Mouse (Mus musculus): Measurements from ENCODE around the gene Cyp4f37. TPM values are rescaled to one million over a fixed set of nuclear protein-coding genes. Genes with fewer than 3 reads are reported as not detected.

Cyp4f37 gene
- total and polyA plus RNA-seq, 3 experiments = 0.05 TPM; not detected in 2

DNA sequence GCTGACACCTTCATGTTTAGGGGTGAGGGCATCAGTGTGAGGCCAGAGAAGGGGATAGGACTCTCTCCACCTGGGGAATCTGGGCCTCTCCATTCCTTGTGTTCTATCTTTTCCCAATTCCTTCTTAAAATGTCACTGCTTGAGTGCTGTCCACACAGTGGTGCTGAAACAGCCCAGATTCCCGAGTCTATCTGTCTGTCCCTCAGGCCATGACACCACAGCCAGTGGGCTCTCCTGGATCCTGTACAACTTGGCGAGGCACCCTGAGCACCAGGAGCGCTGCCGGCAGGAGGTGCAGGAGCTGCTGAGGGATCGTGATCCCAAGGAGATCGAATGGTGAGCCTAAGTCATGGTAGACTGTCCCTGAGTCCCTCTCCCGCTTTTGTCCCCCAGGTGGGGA, 52.9 kb downstream of the Cyp4f37 start:
- Histone ChIP-seq H3K9me3 (replicated peaks) (no peaks in the 10 kb centered on the region), H3K4me3 (ENCODE audit: low read depth, low read length) (no peak overlapping the region), H3K4me1 (ENCODE audit: insufficient read depth, low read depth, low read length) (no peaks in the 10 kb centered on the region), H3K36me3 (replicated peaks) (no peaks in the 10 kb centered on the region), H3K27me3 (ENCODE audit: insufficient read depth, low read length) (peaks cover 2% of the 10 kb centered on the region; the same call in 1 of the 2 replicates)
- DNase-seq (ENCODE audit: low spot score) = no peak
- ATAC-seq (ENCODE audit: extremely low read depth, insufficient number of reproducible peaks, low FRiP score, poor library complexity, severe bottlenecking) = no peak
- TF ChIP-seq POLR2AphosphoS5 (IDR thresholded peaks at IDR 0.05; ENCODE audit: insufficient replicate concordance, low read depth, low read length) (no peak), CTCF (IDR thresholded peaks at IDR 0.05; ENCODE audit: low read depth, low read length) (no peak), GATA1 (IDR thresholded peaks at IDR 0.05; ENCODE audit: borderline replicate concordance, low read length) (no peak), GATA2 (IDR thresholded peaks at IDR 0.05; ENCODE audit: borderline replicate concordance, low read depth, low read length) (no peak), TAL1 (conservative IDR thresholded peaks at IDR 0.05; ENCODE audit: low read depth, low read length) (no peak)

DNA sequence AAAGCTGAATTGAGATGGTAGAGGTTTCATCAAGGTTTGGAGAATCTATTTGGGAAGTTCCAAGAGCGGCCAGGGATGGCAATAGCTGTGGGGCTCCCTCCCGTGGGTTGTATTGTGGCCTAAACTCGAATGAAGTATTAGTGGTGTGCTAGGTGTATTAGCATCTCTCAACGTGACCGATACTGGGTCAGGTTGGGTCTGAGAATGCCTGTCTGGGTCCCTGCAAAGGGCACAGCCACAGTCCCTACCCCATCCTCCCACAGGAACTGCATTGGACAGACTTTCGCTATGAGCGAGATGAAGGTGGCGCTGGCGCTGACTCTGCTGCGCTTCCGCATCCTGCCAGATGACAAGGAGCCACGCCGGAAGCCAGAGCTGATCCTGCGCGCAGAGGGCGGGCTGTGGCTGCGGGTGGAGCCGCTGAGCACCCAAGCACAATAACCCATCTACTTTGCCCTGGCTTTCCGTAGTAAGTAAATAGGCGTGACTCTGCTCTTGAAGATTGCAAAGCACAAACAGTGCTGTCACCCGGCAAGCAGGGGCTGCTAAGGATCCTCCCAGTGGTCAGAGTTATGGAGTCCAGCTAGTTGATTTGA, 55.0 kb downstream of the Cyp4f37 start:
- TF ChIP-seq POLR2AphosphoS5 (IDR thresholded peaks at IDR 0.05; ENCODE audit: insufficient replicate concordance, low read depth, low read length) (no peak), GATA2 (IDR thresholded peaks at IDR 0.05; ENCODE audit: borderline replicate concordance, low read depth, low read length) (no peak), CTCF (IDR thresholded peaks at IDR 0.05; ENCODE audit: low read depth, low read length) (no peak), TAL1 (conservative IDR thresholded peaks at IDR 0.05; ENCODE audit: low read depth, low read length) (no peak), GATA1 (IDR thresholded peaks at IDR 0.05; ENCODE audit: borderline replicate concordance, low read length) (no peak)
- ATAC-seq (ENCODE audit: extremely low read depth, insufficient number of reproducible peaks, low FRiP score, poor library complexity, severe bottlenecking) = no peak
- H3K9me3 ChIP-seq (replicated peaks) = no peaks in the 10 kb centered on the region
- DNase-seq (ENCODE audit: low spot score) = no peak
- no peaks in the 10 kb centered on the region for H3K4me1 ChIP-seq (ENCODE audit: insufficient read depth, low read depth, low read length)
- no peak overlapping the region for H3K4me3 ChIP-seq (ENCODE audit: low read depth, low read length)
- H3K27me3 ChIP-seq (ENCODE audit: insufficient read depth, low read length) = peaks cover 2% of the 10 kb centered on the region; the same call in 1 of the 2 replicates
- H3K36me3 ChIP-seq (replicated peaks) = no peaks in the 10 kb centered on the region

DNA sequence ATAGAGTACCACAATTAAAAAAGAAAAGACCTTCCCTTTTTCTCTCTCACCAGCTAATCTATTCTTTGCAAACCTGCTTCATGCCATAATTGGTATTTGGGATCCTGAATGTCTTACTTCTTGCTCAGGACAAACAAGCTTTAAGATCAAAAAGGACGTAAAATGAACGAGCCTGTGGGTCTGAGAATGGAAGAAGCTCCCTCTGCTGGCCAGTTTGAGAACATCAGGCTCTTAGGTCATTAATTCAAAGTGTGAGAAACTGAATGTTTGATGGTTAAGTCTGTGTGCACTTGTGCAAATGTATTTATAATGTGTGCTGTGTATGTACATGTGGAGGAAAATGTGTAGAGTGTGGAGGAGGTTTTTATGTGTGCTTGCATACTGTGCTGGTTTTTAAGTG, 59.3 kb downstream of the Cyp4f37 start:
- H3K4me1 ChIP-seq (ENCODE audit: insufficient read depth, low read depth, low read length) = no peaks in the 10 kb centered on the region
- ATAC-seq (ENCODE audit: extremely low read depth, insufficient number of reproducible peaks, low FRiP score, poor library complexity, severe bottlenecking) (no peak), DNase-seq (ENCODE audit: low spot score) (no peak)
- TF ChIP-seq CTCF (IDR thresholded peaks at IDR 0.05; ENCODE audit: low read depth, low read length) = peak; percentile 52
- TF ChIP-seq GATA1 (IDR thresholded peaks at IDR 0.05; ENCODE audit: borderline replicate concordance, low read length) = no peak
- H3K4me3 ChIP-seq (ENCODE audit: low read depth, low read length) = no peak overlapping the region
- H3K9me3 ChIP-seq (replicated peaks) = no peaks in the 10 kb centered on the region
- no peaks in the 10 kb centered on the region for H3K36me3 ChIP-seq (replicated peaks)
- H3K27me3 ChIP-seq (ENCODE audit: insufficient read depth, low read length) = no peaks in the 10 kb centered on the region; the same call in 1 of the 2 replicates

DNA sequence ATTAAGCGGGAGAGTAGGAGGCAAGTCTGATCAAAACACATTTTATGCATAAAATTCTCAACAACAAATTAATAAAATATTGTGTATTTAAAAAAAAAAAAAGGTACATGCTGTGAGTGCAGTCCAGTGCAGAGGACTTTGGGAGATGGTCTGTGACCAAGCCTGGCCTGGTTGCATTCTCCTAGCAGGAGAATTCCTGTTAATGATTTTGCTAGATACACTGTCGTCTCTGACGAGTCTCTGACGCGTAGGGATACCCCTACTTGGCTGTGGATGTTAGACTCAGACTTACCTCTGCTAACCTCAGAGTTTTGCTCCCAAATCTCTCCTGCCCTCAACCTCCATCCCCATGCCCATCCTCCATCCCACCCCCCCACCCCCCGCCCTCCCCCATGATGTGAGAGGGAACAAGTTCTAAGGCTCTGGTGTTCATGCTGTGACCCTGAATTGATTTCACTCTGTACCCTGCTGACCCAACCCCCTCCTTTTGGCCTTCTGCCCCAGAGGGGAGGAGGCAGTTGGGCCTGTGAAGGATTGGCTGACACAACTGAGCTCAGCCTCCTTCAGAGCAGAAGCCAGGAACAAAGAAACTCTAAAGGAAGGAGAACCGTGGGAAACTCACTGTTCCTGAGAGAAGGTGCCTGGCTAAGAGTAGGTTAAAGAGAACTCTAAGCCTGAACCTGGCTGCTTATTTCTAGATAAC, 64.1 kb downstream of the Cyp4f37 start, which contains the start of gene Cyp4f15:
Gene Cyp4f15, plus strand, starts transcription at position 580 of the 703 bp plus-strand sequence.
- DNase-seq (ENCODE audit: low spot score) (no peak), ATAC-seq (ENCODE audit: extremely low read depth, insufficient number of reproducible peaks, low FRiP score, poor library complexity, severe bottlenecking) (no peak)
- no peaks in the 10 kb centered on the region for H3K27me3 ChIP-seq (ENCODE audit: insufficient read depth, low read length)
- no peaks in the 10 kb centered on the region for H3K9me3 ChIP-seq (replicated peaks)
- TF ChIP-seq GATA2 (IDR thresholded peaks at IDR 0.05; ENCODE audit: borderline replicate concordance, low read depth, low read length) = no peak
- no peak for TF ChIP-seq GATA1 (IDR thresholded peaks at IDR 0.05; ENCODE audit: borderline replicate concordance, low read length)
- TF ChIP-seq CTCF (IDR thresholded peaks at IDR 0.05; ENCODE audit: low read depth, low read length) = no peak
- TF ChIP-seq TAL1 (conservative IDR thresholded peaks at IDR 0.05; ENCODE audit: low read depth, low read length) = no peak
- TF ChIP-seq POLR2AphosphoS5 (IDR thresholded peaks at IDR 0.05; ENCODE audit: insufficient replicate concordance, low read depth, low read length) = no peak
- no peak within 1 kb of the TSS for H3K4me3 ChIP-seq (ENCODE audit: low read depth, low read length)
- H3K36me3 ChIP-seq (replicated peaks) = no peaks in the 10 kb centered on the region
- H3K4me1 ChIP-seq (ENCODE audit: insufficient read depth, low read depth, low read length) = no peaks in the 10 kb centered on the region

Other genes starting within 250 kb of the Cyp4f37 start
- gene Wiz, start 231.9 kb upstream of the Cyp4f37 start, total RNA-seq (2014; fragmentation: Nextera tagmentation) = 66.2 and 66.7 TPM in 2 replicates
- gene Wiz, start 231.9 kb upstream of the Cyp4f37 start, total RNA-seq (2017) = 2.3 and 2.7 TPM in 2 replicates
- 87.8 and 88.7 TPM in 2 replicates for gene Wiz, start 231.9 kb upstream of the Cyp4f37 start, polyA plus RNA-seq (2012)
- 1.5 and 2.9 TPM in 2 replicates for gene Rasal3, start 217.7 kb upstream of the Cyp4f37 start, total RNA-seq (2014; fragmentation: Nextera tagmentation)
- 6.5 and 6.8 TPM in 2 replicates for gene Rasal3, start 217.7 kb upstream of the Cyp4f37 start, total RNA-seq (2017)
- 0.86 and 1.1 TPM in 2 replicates for gene Rasal3, start 217.7 kb upstream of the Cyp4f37 start, polyA plus RNA-seq (2012)
- not detected in 2 replicates for gene Pglyrp2, start 197.1 kb upstream of the Cyp4f37 start, total RNA-seq (2014; fragmentation: Nextera tagmentation)
- 0.33 and 0.41 TPM in 2 replicates for gene Pglyrp2, start 197.1 kb upstream of the Cyp4f37 start, total RNA-seq (2017)
- 0.31 and 0.35 TPM in 2 replicates for gene Pglyrp2, start 197.1 kb upstream of the Cyp4f37 start, polyA plus RNA-seq (2012)
- not detected in 2 replicates for gene Cyp4f39, start 168.6 kb upstream of the Cyp4f37 start, total RNA-seq (2014; fragmentation: Nextera tagmentation)
- gene Cyp4f39, start 168.6 kb upstream of the Cyp4f37 start, total RNA-seq (2017) = 0.12 and 0.27 TPM in 2 replicates
- not detected in 2 replicates for gene Cyp4f39, start 168.6 kb upstream of the Cyp4f37 start, polyA plus RNA-seq (2012)
- gene Cyp4f17, start 115.3 kb upstream of the Cyp4f37 start, total RNA-seq (2014; fragmentation: Nextera tagmentation) = 0.24 and 1.5 TPM in 2 replicates
- gene Cyp4f17, start 115.3 kb upstream of the Cyp4f37 start, total RNA-seq (2017) = not detected in 2 replicates
- gene Cyp4f17, start 115.3 kb upstream of the Cyp4f37 start, polyA plus RNA-seq (2012) = 0.03 TPM in 1 of 2 replicates, not detected in the other
- gene Cyp4f16, start 84.8 kb upstream of the Cyp4f37 start, total RNA-seq (2014; fragmentation: Nextera tagmentation) = not detected in 2 replicates
- gene Cyp4f16, start 84.8 kb upstream of the Cyp4f37 start, total RNA-seq (2017) = 0.93 and 1.1 TPM in 2 replicates
- gene Cyp4f16, start 84.8 kb upstream of the Cyp4f37 start, polyA plus RNA-seq (2012) = not detected in 2 replicates
- not detected in 2 replicates for gene Cyp4f40, start 37.6 kb downstream of the Cyp4f37 start, total RNA-seq (2014; fragmentation: Nextera tagmentation)
- gene Cyp4f40, start 37.6 kb downstream of the Cyp4f37 start, total RNA-seq (2017) = 0.05 TPM in 1 of 2 replicates, not detected in the other
- not detected in 2 replicates for gene Cyp4f40, start 37.6 kb downstream of the Cyp4f37 start, polyA plus RNA-seq (2012)
- gene Cyp4f15, start 64.3 kb downstream of the Cyp4f37 start, total RNA-seq (2014; fragmentation: Nextera tagmentation) = not detected in 2 replicates
- gene Cyp4f15, start 64.3 kb downstream of the Cyp4f37 start, total RNA-seq (2017) = 0.06 TPM in 1 of 2 replicates, not detected in the other
- not detected in 2 replicates for gene Cyp4f15, start 64.3 kb downstream of the Cyp4f37 start, polyA plus RNA-seq (2012)
- 102 and 115 TPM in 2 replicates for gene Zfp871, start 167.0 kb downstream of the Cyp4f37 start, total RNA-seq (2014; fragmentation: Nextera tagmentation)
- 31.5 and 41.9 TPM in 2 replicates for gene Zfp871, start 167.0 kb downstream of the Cyp4f37 start, total RNA-seq (2017)
- gene Zfp871, start 167.0 kb downstream of the Cyp4f37 start, polyA plus RNA-seq (2012) = 1.0 and 1.5 TPM in 2 replicates
- 0.30 TPM in 1 of 2 replicates, not detected in the other for gene Zfp811, start 188.6 kb downstream of the Cyp4f37 start, total RNA-seq (2014; fragmentation: Nextera tagmentation)
- 0.06 and 0.44 TPM in 2 replicates for gene Zfp811, start 188.6 kb downstream of the Cyp4f37 start, total RNA-seq (2017)
- gene Zfp811, start 188.6 kb downstream of the Cyp4f37 start, polyA plus RNA-seq (2012) = not detected in 2 replicates
- 17.4 and 25.8 TPM in 2 replicates for gene Zfp799, start 209.0 kb downstream of the Cyp4f37 start, total RNA-seq (2014; fragmentation: Nextera tagmentation)
- gene Zfp799, start 209.0 kb downstream of the Cyp4f37 start, total RNA-seq (2017) = 13.1 and 16.1 TPM in 2 replicates
- gene Zfp799, start 209.0 kb downstream of the Cyp4f37 start, polyA plus RNA-seq (2012) = 0.32 and 2.0 TPM in 2 replicates

Measured in G1E (cell line).